Mouse (Mus musculus) lung, postnatal 0 days (tissue): ENCODE data around the gene Bglap. TPM values are rescaled to one million over a fixed set of nuclear protein-coding genes. Genes with fewer than 3 reads are reported as not detected.

Experiments used
- ATAC-seq: fragments of 200-750 bp; cut with Nextera tagmentation; 2 replicates; pipeline ENCODE4 v1.8.0; 2017; ENCODE audit warnings: moderate library complexity
- DNase-seq: peaks from one replicate; pipeline ENCODE4 v3.0.0-alpha.2; 2016; ENCODE audit warnings: low spot score
- H3K27ac ChIP-seq: fragments of 300-500 bp; sonication (generic); 2 replicates; pipeline ENCODE4 v1.5.1; 2014; ENCODE audit warnings: antibody characterized with exemption, mild to moderate bottlenecking, low read length, mixed read lengths
- H3K27me3 ChIP-seq: fragments of 300-500 bp; sonication (generic); replicated peaks from 2 replicates; pipeline ENCODE4 v1.6.1; 2014; ENCODE audit warnings: low read length, mixed read lengths; ENCODE audit not compliant: insufficient read depth
- H3K36me3 ChIP-seq: fragments of 300-500 bp; sonication (generic); 2 replicates; pipeline ENCODE4 v1.6.1; 2014; ENCODE audit warnings: low read length, mixed read lengths; ENCODE audit not compliant: insufficient read depth
- H3K4me1 ChIP-seq: fragments of 300-500 bp; sonication (generic); 2 replicates; pipeline ENCODE4 v1.6.1; 2014; ENCODE audit warnings: antibody characterized with exemption, low read depth, low read length, mixed read lengths; ENCODE audit not compliant: insufficient read depth
- H3K4me2 ChIP-seq: fragments of 300-500 bp; sonication (generic); replicated peaks from 2 replicates; pipeline ENCODE4 v1.6.1; 2014; ENCODE audit warnings: low read depth, mild to moderate bottlenecking, low read length, moderate library complexity, mixed read lengths
- H3K4me3 ChIP-seq: fragments of 300-500 bp; sonication (generic); 2 replicates; pipeline ENCODE4 v1.5.1; 2014; ENCODE audit warnings: low read depth, low read length
- H3K9ac ChIP-seq: fragments of 300-500 bp; sonication (generic); replicated peaks from 2 replicates; pipeline ENCODE4 v1.6.1; 2014; ENCODE audit warnings: low read depth, mild to moderate bottlenecking
- H3K9me3 ChIP-seq: fragments of 300-500 bp; sonication (generic); 2 replicates; pipeline ENCODE4 v1.6.1; 2016; ENCODE audit warnings: low read length, mixed read lengths
- CTCF ChIP-seq: IDR thresholded peaks from 2 replicates; pipeline ENCODE4 v1.5.1; 2016; ENCODE audit warnings: antibody characterized with exemption, mild to moderate bottlenecking
- EP300 ChIP-seq: IDR thresholded peaks from 2 replicates; pipeline ENCODE4 v1.6.1; 2016; ENCODE audit warnings: antibody characterized with exemption, mild to moderate bottlenecking, control low read depth
- WGBS: fragments of 180-500 bp; shearing (Covaris S2); extraction: QIAGEN DNeasy Blood & Tissue Kit; methylation state at CpG from one replicate; pipeline ENCODE4 v1.1.7; 2014; 5-methylcytosine and 5-hydroxymethylcytosine counted together
- polyA plus RNA-seq: library from polyadenylated mRNA; unstranded; fragments of >200 nt; fragmentation: Nextera tagmentation; extraction: Ambion mirVana; gene quantifications from 2 replicates; pipeline ENCODE4 v1.2.1, GENCODE M21; 2015

Gene Bglap
- polyA plus RNA-seq, 1 experiment from 2014 or later, result not detected

DNA sequence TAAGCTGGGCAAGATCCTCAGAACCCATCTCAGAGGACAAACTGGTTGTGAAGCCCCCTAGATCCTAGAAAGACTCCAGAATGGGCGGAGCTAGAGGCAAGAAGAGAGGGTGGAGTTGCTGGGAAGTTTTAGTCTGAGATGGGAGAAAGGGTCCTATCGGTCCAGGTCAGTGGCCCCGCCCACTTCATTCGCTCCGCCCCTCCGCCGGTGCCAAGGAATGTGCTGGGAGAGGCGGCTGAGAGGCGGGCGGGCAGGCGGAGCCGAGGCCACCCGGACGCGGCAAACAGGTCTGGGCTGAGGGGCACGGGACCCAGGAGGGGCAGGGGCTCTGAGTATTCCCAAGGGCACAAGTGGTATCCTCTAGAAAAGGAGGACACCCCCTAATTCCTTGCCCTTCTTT is 19.9 kb downstream of the Bglap start, which contains the start of gene Paqr6:
Paqr6 (plus strand) TSS at position 248 of the 400 bp plus-strand sequence.
- peak within 1 kb of the TSS; percentile 20; the same call in 1 of the 2 replicates for H3K4me2 ChIP-seq
- no peaks in the 10 kb centered on the region for H3K9me3 ChIP-seq
- H3K9ac ChIP-seq, result no peak within 1 kb of the TSS
- H3K27me3 ChIP-seq, result 0 out of 2 replicates have a peak, but pooled peaks cover 3% of the 10 kb centered on the region
- ATAC-seq, result peak; percentile 69
- peak; percentile 74 for DNase-seq
- peaks cover 24% of the 10 kb centered on the region; the same call in 1 of the 2 replicates for H3K36me3 ChIP-seq
- TF ChIP-seq CTCF, result no peak
- no peak for TF ChIP-seq EP300
- no peak within 1 kb of the TSS for H3K4me3 ChIP-seq
- H3K27ac ChIP-seq, result no peak within 1 kb of the TSS
- peaks cover 5% of the 10 kb centered on the region; the same call in 1 of the 2 replicates for H3K4me1 ChIP-seq
- 2% methylated on average over 16 of the region's 16 CpGs for WGBS

- H3K9ac ChIP-seq, result no peak overlapping the region
- 61% methylated on average over 4 of the region's 4 CpGs for WGBS
- ATAC-seq (peak; percentile 32), DNase-seq (peak; percentile 21)
- no peaks in the 10 kb centered on the region for H3K9me3 ChIP-seq
- no peak overlapping the region for H3K4me2 ChIP-seq
- H3K36me3 ChIP-seq, result peaks cover 29% of the 10 kb centered on the region; the same call in 1 of the 2 replicates
- H3K4me1 ChIP-seq, result peaks cover 5% of the 10 kb centered on the region; the same call in 1 of the 2 replicates
- 0 out of 2 replicates have a peak, but pooled peaks cover 3% of the 10 kb centered on the region for H3K27me3 ChIP-seq
- H3K4me3 ChIP-seq, result no peak overlapping the region
- TF ChIP-seq CTCF, result no peak
- TF ChIP-seq EP300, result no peak
- no peak overlapping the region for H3K27ac ChIP-seq
Observed at GRCm38 (mm10) chr3:88363700-88364099, 20.6 kb downstream of the Bglap start.

DNA sequence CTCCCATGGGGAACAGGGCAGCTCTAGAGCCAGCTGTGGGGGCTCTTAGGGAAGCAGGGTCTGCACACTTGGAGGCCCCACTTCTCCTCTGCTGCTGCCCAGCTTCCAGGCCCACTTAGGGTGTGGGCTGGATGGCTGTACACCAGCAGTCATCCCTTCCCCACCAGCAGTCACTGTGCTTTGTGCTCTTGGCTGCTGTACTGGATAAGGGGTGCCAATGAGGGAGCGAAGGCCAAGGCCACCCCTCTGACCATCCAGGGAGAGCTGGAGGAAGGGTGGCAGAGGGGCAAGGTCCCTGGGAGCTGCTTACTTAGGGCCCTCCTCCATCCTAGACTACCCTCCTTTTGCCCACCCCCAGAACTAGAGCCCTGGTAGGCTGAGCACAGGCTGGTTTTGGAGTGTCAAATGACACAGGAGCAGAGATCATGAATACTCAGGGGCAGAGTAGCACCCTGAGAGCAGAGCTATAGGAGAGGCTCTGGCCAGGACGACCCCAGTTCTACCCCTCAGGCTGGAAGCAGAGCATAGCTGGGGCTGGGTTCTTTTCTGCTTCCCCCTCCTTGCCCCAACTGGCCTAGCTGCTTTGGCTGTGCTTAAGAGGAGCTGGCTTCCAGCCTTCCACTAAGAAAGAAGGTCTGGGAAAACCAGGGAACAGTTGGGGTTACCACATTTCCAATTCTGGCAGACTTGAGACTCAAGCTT is 22.5 kb downstream of the Bglap start:
- H3K27me3 ChIP-seq, result 0 out of 2 replicates have a peak, but pooled peaks cover 3% of the 10 kb centered on the region
- no peak overlapping the region for H3K4me2 ChIP-seq
- H3K36me3 ChIP-seq, result peaks cover 40% of the 10 kb centered on the region; the same call in 1 of the 2 replicates
- TF ChIP-seq EP300 (no peak), CTCF (no peak)
- no peaks in the 10 kb centered on the region for H3K9me3 ChIP-seq
- H3K4me3 ChIP-seq, result no peak overlapping the region
- no peak overlapping the region for H3K27ac ChIP-seq
- H3K4me1 ChIP-seq, result peaks cover 5% of the 10 kb centered on the region; the same call in 1 of the 2 replicates
- no peak overlapping the region for H3K9ac ChIP-seq
- no peak for ATAC-seq
- no peak for DNase-seq
- 78% methylated on average over 2 of the region's 2 CpGs for WGBS

DNA sequence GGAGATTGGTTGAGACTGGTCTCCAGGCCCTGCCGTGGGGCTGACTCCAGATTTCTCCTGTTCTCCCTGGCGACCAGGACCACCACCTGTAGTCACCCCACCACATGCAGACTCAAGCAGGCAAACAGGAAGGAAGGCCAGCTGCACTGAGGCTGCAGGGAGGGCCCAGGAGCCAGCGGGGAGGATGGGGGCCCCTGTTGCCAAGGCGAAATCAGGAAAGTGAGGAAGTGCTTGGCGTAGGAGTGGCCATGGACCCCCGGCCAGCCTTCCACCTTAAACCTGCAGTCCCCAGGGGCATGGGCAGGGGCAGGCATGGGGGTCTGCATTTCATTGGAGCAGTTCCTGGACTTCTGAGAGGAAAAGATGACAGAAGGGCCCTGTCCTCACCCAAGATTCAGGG is 23.2 kb downstream of the Bglap start:
- H3K27me3 ChIP-seq, result 0 out of 2 replicates have a peak, but pooled peaks cover 1% of the 10 kb centered on the region
- no peak for TF ChIP-seq EP300
- no peak for TF ChIP-seq CTCF
- H3K9ac ChIP-seq, result no peak overlapping the region
- H3K4me2 ChIP-seq, result no peak overlapping the region
- no peak for DNase-seq
- H3K4me1 ChIP-seq, result peaks cover 5% of the 10 kb centered on the region; the same call in 1 of the 2 replicates
- H3K4me3 ChIP-seq, result no peak overlapping the region
- H3K9me3 ChIP-seq, result no peaks in the 10 kb centered on the region
- H3K27ac ChIP-seq, result no peak overlapping the region
- 59% methylated on average over 6 of the region's 6 CpGs for WGBS
- no peak for ATAC-seq
- peaks cover 46% of the 10 kb centered on the region; the same call in 1 of the 2 replicates for H3K36me3 ChIP-seq

DNA sequence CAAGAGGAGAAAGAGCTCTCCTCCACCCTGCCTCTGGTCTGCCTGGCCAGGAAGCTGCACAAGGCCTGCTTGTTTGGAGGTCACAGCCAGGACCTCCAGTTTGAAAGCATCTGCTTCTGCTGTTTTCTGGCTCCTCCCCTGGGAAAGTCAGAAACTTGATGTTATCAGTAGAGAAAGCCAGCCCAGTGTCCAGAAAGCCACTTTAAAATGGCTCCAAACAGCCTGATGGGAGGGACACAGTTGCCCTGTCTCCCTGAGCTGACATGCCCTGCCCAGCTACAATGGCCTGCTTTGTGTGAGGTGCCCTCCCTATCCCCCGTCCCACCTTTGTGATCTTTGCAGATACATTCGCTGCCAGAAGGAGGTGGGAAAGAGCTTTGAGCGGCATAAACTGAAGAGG is 24.3 kb downstream of the Bglap start:
- no peak overlapping the region for H3K9ac ChIP-seq
- no peaks in the 10 kb centered on the region for H3K9me3 ChIP-seq
- TF ChIP-seq EP300 (no peak), CTCF (no peak)
- no peaks in the 10 kb centered on the region for H3K27me3 ChIP-seq
- no peak for ATAC-seq
- no peak overlapping the region for H3K4me2 ChIP-seq
- H3K4me1 ChIP-seq, result peaks cover 5% of the 10 kb centered on the region; the same call in 1 of the 2 replicates
- H3K4me3 ChIP-seq, result no peak overlapping the region
- H3K36me3 ChIP-seq, result peaks cover 52% of the 10 kb centered on the region
- DNase-seq, result no peak
- H3K27ac ChIP-seq, result no peak overlapping the region
- WGBS, result 58% methylated on average over 3 of the region's 3 CpGs

GRCm38 (mm10) chr3:88359584-88359983 is 24.7 kb downstream of the Bglap start:
- no peak for DNase-seq
- 76% methylated on average over 5 of the region's 5 CpGs for WGBS
- no peak overlapping the region for H3K4me3 ChIP-seq
- H3K27ac ChIP-seq, result no peak overlapping the region
- H3K4me1 ChIP-seq, result peaks cover 2% of the 10 kb centered on the region; the same call in 1 of the 2 replicates
- H3K4me2 ChIP-seq, result no peak overlapping the region
- H3K9ac ChIP-seq, result no peak overlapping the region
- H3K9me3 ChIP-seq, result no peaks in the 10 kb centered on the region
- no peak for ATAC-seq
- TF ChIP-seq CTCF (no peak), EP300 (no peak)
- peaks cover 54% of the 10 kb centered on the region for H3K36me3 ChIP-seq
- no peaks in the 10 kb centered on the region for H3K27me3 ChIP-seq
